Mouse (Mus musculus): ENCODE data around the gene Notch4.

DNA sequence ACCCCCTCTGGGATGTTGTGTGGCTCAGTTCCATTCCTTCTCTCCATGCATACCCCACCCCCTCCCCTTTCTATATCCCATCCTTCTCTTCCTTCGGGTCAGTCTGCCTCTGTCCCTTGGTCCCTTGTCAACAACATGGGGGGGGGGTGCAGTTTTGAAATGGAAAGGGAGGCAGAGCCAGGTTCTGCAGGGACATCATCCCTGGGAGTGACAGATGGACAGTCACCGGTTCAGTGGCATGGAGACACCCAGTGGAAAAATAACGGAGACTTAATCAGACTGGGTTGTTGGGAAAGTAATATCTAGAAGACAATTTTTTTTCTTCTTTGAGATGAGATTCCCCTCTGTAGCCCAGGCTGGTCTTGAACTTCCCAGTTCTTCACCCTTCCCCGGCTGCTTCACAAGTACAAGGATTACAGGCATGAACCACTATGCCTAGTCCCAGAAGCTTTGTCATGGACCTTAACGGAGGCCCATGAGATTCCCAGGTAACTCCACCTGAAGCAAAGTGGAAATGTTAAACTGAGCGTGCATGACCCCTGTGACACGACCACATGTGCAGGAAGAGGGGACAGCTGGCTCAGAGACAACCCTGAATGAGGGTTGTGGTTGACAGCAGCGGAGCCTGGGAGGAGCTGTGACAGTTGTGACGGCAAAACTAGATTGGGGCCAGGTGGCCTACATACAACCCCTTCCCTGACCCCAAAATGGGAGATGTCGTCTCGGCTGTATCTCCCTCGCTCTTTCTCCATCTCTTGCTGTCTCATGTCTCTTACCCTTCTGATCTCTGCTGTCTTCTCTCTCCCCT lies 65.9 kb downstream of the Notch4 start:
- TF ChIP-seq EP300 (IDR thresholded peaks at IDR 0.05; ENCODE audit: low read depth) (no peak), CTCF (IDR thresholded peaks at IDR 0.05; ENCODE audit: low read depth) (no peak)

Measured in heart, postnatal 0 days (tissue).